8 mouse cellular contexts compared by ENCODE assay signal in genomic region chr8:74980711-74981062, GRCm38 (mm10). TPM values are rescaled to one million over a fixed set of nuclear protein-coding genes. Genes with fewer than 3 reads are reported as not detected.
DNase-seq lines count a peak whose midpoint lies in the region; TF ChIP-seq lines count a peak whose summit lies in the region.

No protein-coding gene starts in this region.

- DNase-seq in CD4-positive helper T cell, adult 2 months (ENCODE audit: low read depth, low spot score) = peak; percentile 44
- DNase-seq in MN1 (ENCODE audit: low spot score) = peak; percentile 57
- peak; percentile 48 to 72 for DNase-seq in cerebellum, postnatal 25 days
- DNase-seq in heart, postnatal 10 days = peak; percentile 49 to 72
- peak; percentile 55 to 70 for DNase-seq in layer of hippocampus, adult 2 months (ENCODE audit: low spot score in 2 of 2)
- DNase-seq in lung, postnatal 10 days = peak; percentile 64
- DNase-seq in right cerebral cortex, adult 18-20 months = peak; percentile 56
- peak; percentile 44 for DNase-seq in yolk sac, embryonic 10.5 days (ENCODE audit: low spot score)

- H3K27ac ChIP-seq in layer of hippocampus, adult 2 months = no peak overlapping the region

- TF ChIP-seq CTCF in layer of hippocampus, adult 2 months (conservative IDR thresholded peaks at IDR 0.05) = peak; percentile 99

- no peak overlapping the region for H3K4me3 ChIP-seq in layer of hippocampus, adult 2 months

- intact Hi-C loops in heart, postnatal 10 days (cut with DNase I) = no loop called here

RNA-seq across cellular contexts. Expression of gene Hmgxb4, which starts 12.5 kb away (rescaled TPM):
- 10 to 100 TPM; 16.9 to 19.0 TPM for total RNA-seq in heart, postnatal 10 days (2021)
- total RNA-seq in layer of hippocampus, adult 2 months (2021) = 10 to 100 TPM; 20.6 to 22.0 TPM

RNA-seq across cellular contexts. Expression of gene Tom1, which starts 52.8 kb away (rescaled TPM):
- 10 to 100 TPM; 68.8 to 70.6 TPM for total RNA-seq in heart, postnatal 10 days (2021)
- 10 to 100 TPM; 38.7 to 40.5 TPM for total RNA-seq in layer of hippocampus, adult 2 months (2021)
